Mouse (Mus musculus) limb, embryonic 14.5 days (tissue): ENCODE data around the gene Abcg5. TPM values are rescaled to one million over a fixed set of nuclear protein-coding genes. Genes with fewer than 3 reads are reported as not detected.

Experiments used
- ATAC-seq: fragments of 200-750 bp; cut with Nextera tagmentation; 2 replicates; pipeline ENCODE4 v1.8.0; 2017; ENCODE audit warnings: low read depth, moderate number of reproducible peaks, moderate TSS enrichment; ENCODE audit not compliant: low FRiP score
- DNase-seq: peaks from one replicate; pipeline ENCODE4 v3.0.0-alpha.2; 2015; ENCODE audit warnings: low spot score
- H3K27ac ChIP-seq: fragments of 300-500 bp; sonication (generic); replicated peaks from 2 replicates; pipeline ENCODE4 v1.5.1; 2014; ENCODE audit warnings: low read depth, mild to moderate bottlenecking, low read length, moderate library complexity, mixed read lengths
- H3K27me3 ChIP-seq: fragments of 300-500 bp; sonication (generic); 2 replicates; pipeline ENCODE4 v1.6.1; 2014; ENCODE audit warnings: low read length, mixed read lengths; ENCODE audit not compliant: control insufficient read depth, insufficient read depth
- H3K36me3 ChIP-seq: fragments of 300-500 bp; sonication (generic); 2 replicates; pipeline ENCODE4 v1.6.1; 2014; ENCODE audit warnings: mild to moderate bottlenecking, low read length, moderate library complexity, mixed read lengths; ENCODE audit not compliant: control insufficient read depth, insufficient read depth
- H3K4me1 ChIP-seq: fragments of 300-500 bp; sonication (generic); 2 replicates; pipeline ENCODE4 v1.6.1; 2014; ENCODE audit warnings: antibody characterized with exemption, low read length, mixed read lengths; ENCODE audit not compliant: control insufficient read depth, insufficient read depth
- H3K4me2 ChIP-seq: fragments of 300-500 bp; sonication (generic); replicated peaks from 2 replicates; pipeline ENCODE4 v1.6.1; 2014; ENCODE audit warnings: low read depth, mild to moderate bottlenecking, low read length, moderate library complexity; ENCODE audit not compliant: severe bottlenecking
- H3K4me3 ChIP-seq: fragments of 300-500 bp; sonication (generic); replicated peaks from 2 replicates; pipeline ENCODE4 v1.5.1; 2014; ENCODE audit warnings: low read length
- H3K9ac ChIP-seq: fragments of 300-500 bp; sonication (generic); 2 replicates; pipeline ENCODE4 v1.6.1; 2014; ENCODE audit warnings: mild to moderate bottlenecking, low read depth, low read length, moderate library complexity; ENCODE audit not compliant: severe bottlenecking
- H3K9me3 ChIP-seq: fragments of 300-500 bp; sonication (generic); 2 replicates; pipeline ENCODE4 v1.6.1; 2016; ENCODE audit warnings: low read length; ENCODE audit not compliant: control insufficient read depth
- POLR2A ChIP-seq: fragments of 200-500 bp; IDR thresholded peaks from 2 replicates; pipeline ENCODE4 v1.8.0; 2012; ENCODE audit warnings: inconsistent platforms, mild to moderate bottlenecking, moderate library complexity, borderline replicate concordance; ENCODE audit not compliant: insufficient read depth, insufficient read length; ENCODE audit errors: extremely low read depth
- WGBS: fragments of 180-500 bp; shearing (Covaris S2); extraction: QIAGEN DNeasy Blood & Tissue Kit; methylation state at CpG from one replicate; pipeline ENCODE4 v1.1.7; 2014; 5-methylcytosine and 5-hydroxymethylcytosine counted together
- polyA plus RNA-seq, 2 experiments: library from polyadenylated mRNA; depleted of rRNA in 1 of 2; stranded (reverse) in 1 of 2; unstranded in 1 of 2; fragments of >200 nt; fragmentation: Nextera tagmentation in 1 of 2; extraction: Ambion mirVana in 1 of 2; gene quantifications; 2 replicates each; pipeline versions ENCODE4 v1.2.1 to v1.2.3; 2012 to 2014

Abcg5 gene
- polyA plus RNA-seq, 2 experiments = 1.3 to 1.7 TPM

GRCm38 (mm10) chr17:84639796-84640378 is 42.9 kb downstream of the Abcg5 start:
- Histone ChIP-seq H3K9me3 (no peaks in the 10 kb centered on the region), H3K9ac (no peak overlapping the region), H3K4me1 (peaks cover 19% of the 10 kb centered on the region; the same call in 1 of the 2 replicates), H3K36me3 (peaks cover 7% of the 10 kb centered on the region; the same call in 1 of the 2 replicates), H3K4me2 (no peak overlapping the region), H3K27me3 (no peaks in the 10 kb centered on the region), H3K4me3 (no peak overlapping the region), H3K27ac (no peak overlapping the region)
- ATAC-seq (no peak), DNase-seq (no peak)
- WGBS = 68% methylated on average over 10 of the region's 10 CpGs
- TF ChIP-seq POLR2A = no peak

GRCm38 (mm10) chr17:84637971-84638370 is 44.8 kb downstream of the Abcg5 start:
- no peak for DNase-seq
- no peak overlapping the region for H3K4me3 ChIP-seq
- H3K4me2 ChIP-seq = no peak overlapping the region
- no peaks in the 10 kb centered on the region for H3K27me3 ChIP-seq
- 92% methylated on average over 6 of the region's 6 CpGs for WGBS
- no peak overlapping the region for H3K9ac ChIP-seq
- peaks cover 7% of the 10 kb centered on the region; the same call in 1 of the 2 replicates for H3K36me3 ChIP-seq
- no peak for TF ChIP-seq POLR2A
- H3K4me1 ChIP-seq = 0 out of 2 replicates have a peak, but pooled peaks cover 11% of the 10 kb centered on the region
- no peaks in the 10 kb centered on the region for H3K9me3 ChIP-seq
- no peak overlapping the region for H3K27ac ChIP-seq
- no peak for ATAC-seq

- DNase-seq (peak; percentile 64), ATAC-seq (peak; percentile 71)
- 0 out of 2 replicates have a peak overlapping the region, but pooled peaks have one; percentile 20 for H3K27ac ChIP-seq
Observed at GRCm38 (mm10) chr17:84636328-84636727, 46.5 kb downstream of the Abcg5 start.

GRCm38 (mm10) chr17:84633443-84633842 is 49.4 kb downstream of the Abcg5 start:
- Histone ChIP-seq H3K4me3 (no peak overlapping the region), H3K4me2 (no peak overlapping the region), H3K27ac (no peak overlapping the region), H3K27me3 (no peaks in the 10 kb centered on the region), H3K36me3 (peaks cover 5% of the 10 kb centered on the region; the same call in 1 of the 2 replicates), H3K9me3 (no peaks in the 10 kb centered on the region), H3K9ac (no peak overlapping the region), H3K4me1 (0 out of 2 replicates have a peak, but pooled peaks cover 11% of the 10 kb centered on the region)
- no peak for ATAC-seq
- DNase-seq = no peak
- WGBS = 75% methylated on average over 13 of the region's 13 CpGs
- TF ChIP-seq POLR2A = no peak

More at GRCm38 (mm10) chr17:84636328-84636727, 46.5 kb downstream of the Abcg5 start:
- TF ChIP-seq POLR2A = no peak
- Histone ChIP-seq H3K4me1 (0 out of 2 replicates have a peak, but pooled peaks cover 11% of the 10 kb centered on the region), H3K36me3 (peaks cover 7% of the 10 kb centered on the region; the same call in 1 of the 2 replicates), H3K4me2 (no peak overlapping the region), H3K27me3 (no peaks in the 10 kb centered on the region), H3K9me3 (no peaks in the 10 kb centered on the region), H3K4me3 (no peak overlapping the region), H3K9ac (no peak overlapping the region)
- 37% methylated on average over 8 of the region's 8 CpGs for WGBS

- peaks cover 5% of the 10 kb centered on the region; the same call in 1 of the 2 replicates for H3K36me3 ChIP-seq
- H3K4me1 ChIP-seq = peaks cover 19% of the 10 kb centered on the region
- H3K27me3 ChIP-seq = no peaks in the 10 kb centered on the region
- DNase-seq = no peak
- no peak overlapping the region for H3K4me3 ChIP-seq
- no peak for ATAC-seq
- H3K4me2 ChIP-seq = no peak overlapping the region
- WGBS = 91% methylated on average over 6 of the region's 6 CpGs
- H3K9ac ChIP-seq = no peak overlapping the region
- H3K27ac ChIP-seq = no peak overlapping the region
- TF ChIP-seq POLR2A = no peak
- H3K9me3 ChIP-seq = no peaks in the 10 kb centered on the region
Observed at GRCm38 (mm10) chr17:84631836-84632235, 51.0 kb downstream of the Abcg5 start.
